Comparison of ENCODE assay signal across 10 mouse cellular contexts in the genomic region with DNA sequence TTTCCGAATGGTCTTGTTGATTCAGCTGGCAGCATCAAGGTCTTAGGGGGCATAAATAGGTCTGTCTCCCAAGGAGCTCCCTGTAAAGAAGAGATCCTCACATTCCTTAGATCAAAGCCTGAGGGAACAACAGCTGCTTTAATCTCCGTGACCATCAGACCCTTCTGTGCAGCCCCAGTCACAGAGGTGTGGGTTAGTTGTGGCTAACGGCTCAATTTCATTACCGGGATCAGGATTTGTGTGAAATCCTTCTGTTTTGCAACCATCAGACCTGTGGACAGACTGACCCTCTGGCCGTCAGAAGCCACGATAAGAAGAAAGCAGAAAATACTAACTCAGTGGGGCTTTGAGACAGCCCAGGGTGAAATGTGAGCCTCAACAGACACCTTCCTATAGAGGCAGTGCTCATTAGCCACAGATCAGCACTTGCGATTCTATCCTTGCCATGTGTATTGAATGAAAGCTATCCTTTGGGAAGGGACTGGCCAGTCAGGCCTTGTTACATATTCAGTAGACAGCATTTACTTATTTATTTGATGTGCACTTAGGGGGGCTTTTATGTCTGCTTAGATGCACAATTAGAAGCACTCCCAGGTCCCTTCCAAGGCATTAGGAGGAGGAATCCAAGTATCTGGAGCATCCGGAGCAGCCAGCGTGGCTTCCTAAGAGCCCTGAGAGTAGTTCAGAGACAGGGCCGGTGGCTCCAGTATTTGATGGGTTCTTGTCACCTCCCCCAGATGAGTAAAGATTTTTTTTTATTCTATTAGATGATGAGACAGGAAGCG.
DNase-seq lines count a peak whose midpoint lies in the region; ATAC-seq lines count a peak whose summit lies in the region.
"Had no signal": no experiment of that assay in that cellular context is flagged by ENCODE, and none has a peak within 500 bp of the region (broad histone marks: within the 10 kb centered on the region; RNA-seq: fewer than 3 reads in every experiment).

No protein-coding gene starts in this region.

- peaks cover 33% of the 10 kb centered on the region for H3K4me1 ChIP-seq in heart, embryonic 11.5 days (ENCODE audit: control insufficient read depth, insufficient read depth, low read length)
- peaks cover 31% of the 10 kb centered on the region for H3K4me1 ChIP-seq in hindbrain, embryonic 11.5 days (replicated peaks; ENCODE audit: control insufficient read depth, insufficient read depth, low read length)
- H3K4me1 ChIP-seq in midbrain, embryonic 14.5 days (ENCODE audit: control insufficient read depth, insufficient read depth, low read length), result peaks cover 40% of the 10 kb centered on the region

- no peak for DNase-seq in heart, adult 9 months (ENCODE audit: low spot score in 2 of 2)
- DNase-seq in embryo, embryonic 10.5 days (ENCODE audit: low spot score), result peak; percentile 70
- DNase-seq in hindbrain, embryonic 11.5 days (ENCODE audit: low spot score), result peak; percentile 37
- DNase-seq in midbrain, embryonic 14.5 days, result peak; percentile 60
- no peak for DNase-seq in yolk sac, embryonic 10.5 days (ENCODE audit: low spot score)
- DNase-seq in spleen, postnatal 10 days (ENCODE audit: low spot score in 2 of 2), result no peak
- DNase-seq in left cerebral cortex, adult 8-10 months (ENCODE audit: low spot score in 2 of 2), result no peak
- DNase-seq: right cerebral cortex, postnatal 4 days had no signal

- no peak overlapping the region for H3K4me3 ChIP-seq in heart, embryonic 11.5 days (ENCODE audit: low read depth, low read length)
- no peak overlapping the region for H3K4me3 ChIP-seq in hindbrain, embryonic 11.5 days (ENCODE audit: low read depth, low read length)
- H3K4me3 ChIP-seq in midbrain, embryonic 14.5 days (replicated peaks; ENCODE audit: low read depth, low read length), result no peak overlapping the region
- H3K4me3 ChIP-seq: liver, embryonic 15.5 days had no signal

- H3K9me3 ChIP-seq in heart, embryonic 11.5 days (replicated peaks; ENCODE audit: control insufficient read depth, low read length), result no peaks in the 10 kb centered on the region
- no peaks in the 10 kb centered on the region for H3K9me3 ChIP-seq in hindbrain, embryonic 11.5 days (ENCODE audit: control insufficient read depth, low read length)
- no peaks in the 10 kb centered on the region for H3K9me3 ChIP-seq in midbrain, embryonic 14.5 days (ENCODE audit: control insufficient read depth, low read length)
- H3K9me3 ChIP-seq: liver, embryonic 15.5 days had no signal

- no peak for ATAC-seq in heart, embryonic 11.5 days (replicated peaks; ENCODE audit: insufficient number of reproducible peaks, low FRiP score, low TSS enrichment)
- ATAC-seq in hindbrain, embryonic 11.5 days (ENCODE audit: low FRiP score), result peak; percentile 39
- peak; percentile 49; the same call in 1 of the 2 replicates for ATAC-seq in midbrain, embryonic 14.5 days (ENCODE audit: low FRiP score, low TSS enrichment)

- H3K27me3 ChIP-seq in heart, embryonic 11.5 days (ENCODE audit: control insufficient read depth, insufficient read depth, low read length), result no peaks in the 10 kb centered on the region
- no peaks in the 10 kb centered on the region for H3K27me3 ChIP-seq in hindbrain, embryonic 11.5 days (ENCODE audit: control insufficient read depth, insufficient read depth, low read length)
- no peaks in the 10 kb centered on the region for H3K27me3 ChIP-seq in midbrain, embryonic 14.5 days (ENCODE audit: control insufficient read depth, insufficient read depth, low read length)

- no peaks in the 10 kb centered on the region; the same call in 1 of the 2 replicates for H3K36me3 ChIP-seq in heart, embryonic 11.5 days (ENCODE audit: control insufficient read depth, insufficient read depth, low read length)
- H3K36me3 ChIP-seq in hindbrain, embryonic 11.5 days (ENCODE audit: control insufficient read depth, insufficient read depth, low read length), result no peaks in the 10 kb centered on the region
- peaks cover 43% of the 10 kb centered on the region for H3K36me3 ChIP-seq in midbrain, embryonic 14.5 days (ENCODE audit: control insufficient read depth, insufficient read depth, low read length)
- H3K36me3 ChIP-seq: liver, embryonic 15.5 days had no signal

- WGBS in heart, embryonic 11.5 days (ENCODE audit: insufficient replicate concordance), result 28% methylated on average over 11 of the region's 11 CpGs
- 22% methylated on average over 11 of the region's 11 CpGs for WGBS in hindbrain, embryonic 11.5 days
- 6% methylated on average over 11 of the region's 11 CpGs for WGBS in midbrain, embryonic 14.5 days

- peak overlapping the region; percentile 66 for H3K27ac ChIP-seq in heart, embryonic 11.5 days (ENCODE audit: low read depth, low read length)
- H3K27ac ChIP-seq in hindbrain, embryonic 11.5 days (ENCODE audit: low read depth, low read length), result peak overlapping the region; percentile 54
- H3K27ac ChIP-seq in midbrain, embryonic 14.5 days (replicated peaks; ENCODE audit: low read depth, low read length), result peak overlapping the region; percentile 77
- H3K27ac ChIP-seq: liver, embryonic 15.5 days had no signal

- H3K9ac ChIP-seq in heart, embryonic 11.5 days (ENCODE audit: low read depth, low read length), result no peak overlapping the region
- no peak overlapping the region for H3K9ac ChIP-seq in hindbrain, embryonic 11.5 days (ENCODE audit: low read depth, low read length)
- no peak overlapping the region for H3K9ac ChIP-seq in midbrain, embryonic 14.5 days (replicated peaks; ENCODE audit: low read length)
- H3K9ac ChIP-seq: liver, embryonic 15.5 days had no signal

- no peak overlapping the region for H3K4me2 ChIP-seq in heart, embryonic 11.5 days
- H3K4me2 ChIP-seq in hindbrain, embryonic 11.5 days (replicated peaks; ENCODE audit: low read depth, low read length), result no peak overlapping the region
- peak overlapping the region; percentile 7 for H3K4me2 ChIP-seq in midbrain, embryonic 14.5 days (ENCODE audit: low read length)
- H3K4me2 ChIP-seq: liver, embryonic 15.5 days had no signal

Comparison
In these comparisons a context has a peak if more than half of its experiments do, and no peak if none do; other contexts are left out.
1. DNase-seq: peak in embryo, embryonic 10.5 days (single experiment), hindbrain, embryonic 11.5 days (single experiment) and midbrain, embryonic 14.5 days (single experiment); none in heart, adult 9 months (0 of 2), yolk sac, embryonic 10.5 days (single experiment), spleen, postnatal 10 days (0 of 2) and left cerebral cortex, adult 8-10 months (0 of 2).
2. Peak in every context shown above with its lines, with median percentiles within 50 percentile points of each other: H3K27ac ChIP-seq.